Mouse (Mus musculus): Measurements from ENCODE around the gene Chn1. TPM values are rescaled to one million over a fixed set of nuclear protein-coding genes. Genes with fewer than 3 reads are reported as not detected.

Gene Chn1
- polyA plus RNA-seq, 1 experiment from 2014 or later: 23.9 TPM

DNA sequence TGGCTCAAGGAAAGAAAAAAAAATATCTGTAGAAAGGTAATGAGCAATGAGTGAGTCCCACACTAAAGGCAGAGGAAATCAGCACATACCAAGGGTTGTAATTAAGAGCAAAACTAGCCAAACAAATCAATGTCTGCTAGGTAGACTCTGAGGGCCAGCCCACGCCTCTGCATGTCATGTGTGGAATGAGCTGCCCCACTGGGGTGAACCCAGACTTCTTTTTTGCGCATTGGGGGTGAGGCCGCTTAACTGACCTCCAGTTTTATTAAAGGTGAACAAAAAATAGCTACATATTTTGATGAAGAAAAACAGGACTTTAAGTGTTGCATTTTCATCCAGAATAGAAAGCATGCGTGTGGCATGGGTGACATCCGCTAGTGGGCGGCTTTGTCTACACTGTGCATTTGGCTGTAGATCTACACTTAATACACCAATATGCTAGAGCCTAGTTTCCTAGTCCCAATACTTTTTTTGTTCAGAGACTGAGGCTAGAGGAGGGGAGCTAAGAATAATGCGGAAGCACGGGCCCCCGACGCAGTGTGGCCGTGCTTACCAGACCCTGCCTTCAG lies 114.5 kb downstream of the Chn1 start:
- Histone ChIP-seq H3K27ac (no peak overlapping the region), H3K9me3 (no peaks in the 10 kb centered on the region), H3K36me3 (no peaks in the 10 kb centered on the region), H3K4me2 (peak overlapping the region; percentile 31), H3K4me3 (no peak overlapping the region), H3K4me1 (peaks cover 30% of the 10 kb centered on the region), H3K27me3 (no peaks in the 10 kb centered on the region), H3K9ac (no peak overlapping the region)
- ATAC-seq (ENCODE audit: insufficient number of reproducible peaks, insufficient read depth, low FRiP score, low TSS enrichment, low read depth): no peak
- 89% methylated on average over 11 of the region's 11 CpGs for WGBS

DNA sequence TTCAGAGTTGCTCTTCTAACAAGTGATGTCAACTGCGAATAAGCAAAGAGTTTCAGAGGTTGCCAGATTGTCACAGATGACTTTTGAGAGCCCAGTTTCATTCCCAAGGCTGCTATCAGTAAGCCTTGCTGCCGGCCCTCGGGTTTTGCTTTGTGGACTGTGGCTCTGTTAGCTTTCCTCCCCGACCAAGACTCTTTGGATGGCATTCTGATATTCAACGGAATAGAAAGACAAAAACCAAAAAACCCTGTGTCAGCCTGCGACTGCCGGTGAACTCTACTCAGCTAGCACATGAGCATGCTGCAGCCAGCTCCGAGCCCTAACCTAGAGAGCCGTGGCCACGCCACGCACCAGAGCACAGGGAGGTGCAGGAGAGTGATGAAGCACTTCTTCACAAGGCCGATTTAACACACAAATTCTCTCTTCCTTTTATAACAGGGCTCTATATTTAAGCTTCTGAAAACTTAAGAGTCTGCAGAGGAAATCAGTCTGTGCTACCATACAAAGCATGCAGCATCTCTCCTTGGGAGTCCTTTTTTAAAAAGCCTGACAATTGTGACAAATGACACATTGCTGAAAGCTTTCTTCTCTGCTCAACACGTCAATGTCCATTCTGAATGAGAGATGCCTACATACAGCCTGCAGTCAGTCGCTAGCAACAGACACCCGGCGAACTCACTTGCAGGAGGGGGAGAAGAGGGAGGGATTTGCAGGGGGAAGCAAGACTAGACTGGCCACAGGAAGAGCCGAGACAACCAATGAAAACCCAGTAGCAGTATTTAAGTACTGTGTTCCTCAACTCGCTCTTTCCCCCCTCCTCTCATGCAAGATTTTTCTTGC lies 115.2 kb downstream of the Chn1 start:
- WGBS: 56% methylated on average over 18 of the region's 18 CpGs
- Histone ChIP-seq H3K27me3 (no peaks in the 10 kb centered on the region), H3K9ac (no peak overlapping the region), H3K4me2 (peak overlapping the region; percentile 31), H3K4me1 (peaks cover 30% of the 10 kb centered on the region), H3K4me3 (peak overlapping the region; percentile 17; the same call in 1 of the 2 replicates), H3K9me3 (no peaks in the 10 kb centered on the region), H3K27ac (no peak overlapping the region), H3K36me3 (no peaks in the 10 kb centered on the region)
- no peak for ATAC-seq (ENCODE audit: insufficient number of reproducible peaks, insufficient read depth, low FRiP score, low TSS enrichment, low read depth)

DNA sequence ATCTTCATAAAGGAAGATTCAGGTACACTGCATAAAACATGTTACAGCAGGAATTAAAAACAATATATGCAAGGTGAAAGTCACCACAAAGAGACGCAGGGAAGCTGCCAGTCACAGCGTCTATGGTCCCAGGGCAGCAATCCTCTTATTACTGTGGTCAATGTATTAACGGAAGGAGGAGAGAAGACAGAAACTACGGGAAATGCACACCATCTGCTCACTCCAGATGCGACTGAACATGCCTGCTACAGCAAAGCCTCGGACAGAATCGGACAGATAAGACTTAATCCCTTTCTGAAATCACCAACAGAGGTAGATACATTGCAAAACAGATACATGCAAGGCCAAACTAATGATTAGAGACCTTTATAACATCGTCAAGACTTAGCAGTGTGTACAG lies 116.1 kb downstream of the Chn1 start:
- H3K36me3 ChIP-seq: no peaks in the 10 kb centered on the region
- H3K4me3 ChIP-seq: no peak overlapping the region
- 55% methylated on average over 8 of the region's 8 CpGs for WGBS
- H3K4me2 ChIP-seq: no peak overlapping the region
- H3K27ac ChIP-seq: no peak overlapping the region
- no peaks in the 10 kb centered on the region for H3K27me3 ChIP-seq
- H3K9ac ChIP-seq: no peak overlapping the region
- H3K9me3 ChIP-seq: no peaks in the 10 kb centered on the region
- no peak for ATAC-seq (ENCODE audit: insufficient number of reproducible peaks, insufficient read depth, low FRiP score, low TSS enrichment, low read depth)
- H3K4me1 ChIP-seq: peaks cover 30% of the 10 kb centered on the region

DNA sequence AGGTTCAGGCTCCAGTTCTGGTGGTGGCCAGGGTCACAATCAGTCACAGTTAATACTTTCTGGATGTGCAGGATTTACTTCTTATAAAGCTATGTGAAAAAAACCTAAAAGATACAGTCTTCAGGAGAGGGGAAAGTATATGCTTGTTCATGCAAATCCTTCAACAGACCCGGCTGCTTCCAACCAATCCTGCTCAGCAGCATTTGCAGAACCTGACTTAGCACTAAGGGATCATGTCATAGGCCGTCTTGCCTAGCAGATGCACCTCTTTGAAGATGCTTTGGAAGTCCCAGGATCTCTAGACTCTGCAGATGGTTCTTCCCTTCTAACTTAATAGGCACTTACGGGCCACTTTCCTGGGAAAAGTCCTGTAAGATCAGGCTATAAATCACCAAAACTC lies 117.2 kb downstream of the Chn1 start:
- Histone ChIP-seq H3K4me3 (no peak overlapping the region), H3K9ac (no peak overlapping the region), H3K27me3 (no peaks in the 10 kb centered on the region), H3K9me3 (no peaks in the 10 kb centered on the region), H3K27ac (no peak overlapping the region), H3K4me2 (no peak overlapping the region), H3K4me1 (peaks cover 30% of the 10 kb centered on the region), H3K36me3 (no peaks in the 10 kb centered on the region)
- no peak for ATAC-seq (ENCODE audit: insufficient number of reproducible peaks, insufficient read depth, low FRiP score, low TSS enrichment, low read depth)
- 70% methylated on average over 3 of the region's 3 CpGs for WGBS

DNA sequence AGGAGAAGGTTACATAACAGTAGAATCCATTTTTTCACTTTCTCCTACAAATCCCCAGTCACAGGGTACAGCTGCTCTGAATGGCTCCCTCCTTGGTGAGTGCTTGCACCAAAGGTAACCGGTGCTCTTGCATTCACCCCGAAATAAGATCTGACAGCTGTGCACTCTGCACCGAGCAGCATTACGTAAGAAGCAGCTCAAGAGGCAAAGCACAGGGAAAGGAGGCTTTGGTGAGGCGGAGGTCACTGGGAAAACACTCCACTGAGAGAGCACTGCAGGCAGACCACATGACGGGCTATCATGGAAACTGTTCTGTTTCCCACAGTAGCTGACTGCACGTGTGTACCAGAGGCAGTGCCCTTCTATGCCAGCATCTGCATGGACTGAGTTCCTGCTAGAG lies 118.0 kb downstream of the Chn1 start:
- Histone ChIP-seq H3K4me2 (no peak overlapping the region), H3K4me3 (no peak overlapping the region), H3K27me3 (no peaks in the 10 kb centered on the region), H3K27ac (no peak overlapping the region), H3K9me3 (no peaks in the 10 kb centered on the region), H3K4me1 (peaks cover 30% of the 10 kb centered on the region), H3K36me3 (no peaks in the 10 kb centered on the region), H3K9ac (no peak overlapping the region)
- 43% methylated on average over 7 of the region's 7 CpGs for WGBS
- no peak for ATAC-seq (ENCODE audit: insufficient number of reproducible peaks, insufficient read depth, low FRiP score, low TSS enrichment, low read depth)

DNA sequence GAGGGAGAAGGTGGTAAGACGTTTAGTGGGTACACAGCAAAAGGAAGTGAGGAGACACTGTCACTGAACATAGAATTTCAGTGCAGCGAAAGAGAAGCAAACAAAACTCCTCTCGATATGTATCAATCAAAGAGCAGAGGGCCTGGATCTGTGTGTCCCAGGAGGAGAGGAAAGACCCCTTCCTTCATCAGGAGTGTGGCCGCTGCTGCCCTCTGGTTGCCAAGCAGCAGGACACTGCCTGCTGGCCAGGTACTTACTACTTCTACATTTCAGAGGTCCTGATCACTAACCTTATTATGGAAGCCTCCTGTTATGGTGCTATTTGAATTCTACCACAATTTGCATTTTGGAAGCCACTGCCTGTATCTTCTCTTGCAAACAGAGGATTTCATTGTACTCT lies 119.5 kb downstream of the Chn1 start:
- ATAC-seq (ENCODE audit: insufficient number of reproducible peaks, insufficient read depth, low FRiP score, low TSS enrichment, low read depth): no peak

DNA sequence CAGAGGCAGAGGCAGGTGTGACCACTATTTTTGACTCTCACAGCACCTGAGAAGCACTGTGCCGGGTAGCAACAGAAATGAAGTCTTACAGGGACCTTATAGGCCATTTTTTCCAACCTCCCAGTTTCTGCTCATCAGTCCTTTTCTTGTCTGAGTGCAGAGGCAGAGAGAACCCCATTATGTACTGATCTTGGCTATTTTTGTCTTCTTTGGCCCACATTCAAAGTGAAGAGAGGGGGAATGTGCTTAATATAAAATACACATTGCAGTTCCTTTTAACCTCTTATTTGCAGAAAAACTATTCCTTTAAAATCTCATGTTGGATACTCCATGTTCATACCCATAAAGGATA lies 120.3 kb downstream of the Chn1 start:
- H3K4me1 ChIP-seq: peaks cover 19% of the 10 kb centered on the region
- H3K9ac ChIP-seq: no peak overlapping the region
- no peak overlapping the region for H3K27ac ChIP-seq
- no peaks in the 10 kb centered on the region for H3K27me3 ChIP-seq
- H3K36me3 ChIP-seq: no peaks in the 10 kb centered on the region
- 72% methylated on average over 1 of the region's 1 CpGs for WGBS
- H3K4me3 ChIP-seq: no peak overlapping the region
- H3K9me3 ChIP-seq: no peaks in the 10 kb centered on the region
- no peak overlapping the region for H3K4me2 ChIP-seq
- ATAC-seq (ENCODE audit: insufficient number of reproducible peaks, insufficient read depth, low FRiP score, low TSS enrichment, low read depth): no peak

More for the DNA sequence above, 119.5 kb downstream of the Chn1 start:
- H3K27me3 ChIP-seq: no peaks in the 10 kb centered on the region
- peaks cover 27% of the 10 kb centered on the region for H3K4me1 ChIP-seq
- 73% methylated on average over 4 of the region's 4 CpGs for WGBS
- no peaks in the 10 kb centered on the region for H3K36me3 ChIP-seq
- no peaks in the 10 kb centered on the region for H3K9me3 ChIP-seq
- H3K9ac ChIP-seq: no peak overlapping the region
- no peak overlapping the region for H3K4me2 ChIP-seq
- H3K4me3 ChIP-seq: no peak overlapping the region
- H3K27ac ChIP-seq: no peak overlapping the region

DNA sequence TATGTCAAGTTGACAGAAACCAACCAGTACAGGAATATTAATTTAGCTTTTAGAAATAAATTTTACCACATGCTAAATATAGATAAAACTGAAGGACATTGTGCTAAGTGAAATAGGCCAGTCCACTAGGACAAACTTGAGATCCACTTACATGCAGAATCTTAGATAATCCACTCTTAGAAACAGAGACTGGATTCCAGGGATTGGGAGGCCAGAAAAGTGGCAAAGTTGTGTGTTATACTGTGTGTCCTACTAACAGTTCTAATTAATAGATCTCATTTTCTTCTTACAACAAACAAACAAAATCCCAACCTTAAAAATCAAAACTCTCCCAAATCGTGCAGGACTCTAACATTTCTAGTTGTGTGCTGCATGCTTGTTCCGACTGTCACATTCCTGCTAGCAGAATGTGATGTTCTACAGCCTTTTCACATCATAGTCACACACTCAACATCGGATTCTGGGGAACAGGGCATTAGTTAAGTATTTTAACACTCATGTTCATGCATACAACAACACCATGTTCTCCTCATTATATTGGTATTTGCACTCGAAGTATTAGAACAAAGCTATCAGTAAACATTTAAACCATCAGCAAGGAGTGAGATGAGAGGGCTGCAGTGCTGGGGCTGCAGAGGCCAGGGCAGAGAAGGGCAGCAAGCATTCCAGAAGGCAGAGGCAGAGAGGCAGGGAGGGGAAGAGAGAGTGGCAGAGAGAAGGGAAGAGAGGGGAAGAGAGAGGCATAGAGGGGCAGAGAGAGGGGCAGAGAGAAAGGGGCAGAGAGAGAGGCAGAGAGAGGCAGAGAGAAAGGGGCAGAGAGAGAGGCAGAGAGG lies 120.9 kb downstream of the Chn1 start:
- WGBS: 82% methylated on average over 4 of the region's 4 CpGs
- H3K4me3 ChIP-seq: no peak overlapping the region
- H3K36me3 ChIP-seq: no peaks in the 10 kb centered on the region
- H3K9me3 ChIP-seq: no peaks in the 10 kb centered on the region
- peaks cover 15% of the 10 kb centered on the region for H3K4me1 ChIP-seq
- no peaks in the 10 kb centered on the region for H3K27me3 ChIP-seq
- H3K9ac ChIP-seq: no peak overlapping the region
- ATAC-seq (ENCODE audit: insufficient number of reproducible peaks, insufficient read depth, low FRiP score, low TSS enrichment, low read depth): no peak
- H3K4me2 ChIP-seq: no peak overlapping the region
- no peak overlapping the region for H3K27ac ChIP-seq

DNA sequence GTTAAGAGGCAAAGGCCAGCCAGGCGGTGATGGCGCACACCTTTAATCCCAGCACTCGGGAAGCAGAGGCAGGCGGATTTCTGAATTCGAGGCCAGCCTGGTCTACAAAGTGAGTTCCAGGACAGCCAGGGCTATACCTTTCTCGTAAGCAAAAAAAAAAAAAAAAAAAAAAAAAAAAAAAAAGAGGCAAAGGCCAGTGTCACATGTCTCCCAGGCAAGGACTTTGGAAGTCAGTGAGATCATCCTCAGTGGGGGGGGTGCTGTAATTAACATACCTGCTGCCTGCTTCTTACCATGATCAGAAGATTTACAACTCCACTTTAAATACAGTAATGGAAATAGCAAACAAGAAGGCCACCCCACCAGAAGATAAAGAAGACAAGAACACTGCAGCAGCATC lies 137.5 kb downstream of the Chn1 start:
- Histone ChIP-seq H3K27me3 (no peaks in the 10 kb centered on the region), H3K4me2 (no peak overlapping the region), H3K36me3 (no peaks in the 10 kb centered on the region), H3K4me3 (no peak overlapping the region), H3K4me1 (no peaks in the 10 kb centered on the region), H3K9ac (no peak overlapping the region), H3K9me3 (no peaks in the 10 kb centered on the region), H3K27ac (no peak overlapping the region)
- 95% methylated on average over 6 of the region's 6 CpGs for WGBS
- ATAC-seq (ENCODE audit: insufficient number of reproducible peaks, insufficient read depth, low FRiP score, low TSS enrichment, low read depth): no peak

DNA sequence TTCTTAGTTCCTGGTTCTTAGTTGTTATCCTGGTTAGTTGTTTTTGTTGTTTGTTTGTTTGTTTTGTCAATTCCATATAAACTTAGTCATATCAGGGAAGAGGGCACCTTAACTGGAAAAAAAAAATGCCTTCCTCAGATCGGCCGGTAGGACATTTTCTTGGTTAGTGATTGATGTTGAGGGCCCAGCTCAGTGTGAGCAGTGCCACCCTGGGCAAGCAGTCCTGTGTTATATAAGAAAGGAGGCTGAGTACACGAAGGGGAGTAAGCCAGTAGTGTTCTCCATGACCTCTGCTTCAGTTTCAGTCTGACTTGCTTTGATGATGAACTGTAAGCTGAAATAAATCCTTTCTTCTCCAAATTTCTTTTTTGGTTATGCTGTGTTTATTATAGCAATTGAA lies 138.8 kb downstream of the Chn1 start:
- no peak overlapping the region for H3K4me2 ChIP-seq
- H3K4me3 ChIP-seq: no peak overlapping the region
- no peak overlapping the region for H3K9ac ChIP-seq
- peaks cover 8% of the 10 kb centered on the region; the same call in 1 of the 2 replicates for H3K36me3 ChIP-seq
- WGBS: 82% methylated on average over 3 of the region's 3 CpGs
- no peaks in the 10 kb centered on the region for H3K4me1 ChIP-seq
- H3K27me3 ChIP-seq: no peaks in the 10 kb centered on the region
- H3K9me3 ChIP-seq: no peaks in the 10 kb centered on the region
- H3K27ac ChIP-seq: no peak overlapping the region
- ATAC-seq (ENCODE audit: insufficient number of reproducible peaks, insufficient read depth, low FRiP score, low TSS enrichment, low read depth): no peak

DNA sequence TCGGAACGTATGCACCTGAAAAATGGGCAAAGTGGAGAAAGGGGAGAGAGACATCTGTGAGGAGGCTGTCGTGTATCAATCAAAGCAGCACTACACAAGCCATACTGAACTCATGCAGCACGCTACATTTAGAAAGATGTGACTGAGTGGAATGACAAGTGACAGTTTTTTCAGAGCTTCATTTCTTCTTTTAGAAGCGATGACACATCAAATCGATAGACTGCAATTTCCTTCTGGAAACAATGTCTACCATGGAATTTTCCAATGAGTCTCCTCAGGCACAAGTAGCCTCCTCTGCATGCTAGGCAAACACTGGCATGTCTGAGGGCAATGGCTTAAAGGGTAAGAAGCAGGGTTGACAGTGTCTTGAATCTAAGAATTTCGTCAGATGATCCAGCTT lies 143.3 kb downstream of the Chn1 start:
- H3K4me1 ChIP-seq: no peaks in the 10 kb centered on the region
- no peak overlapping the region for H3K9ac ChIP-seq
- H3K4me2 ChIP-seq: no peak overlapping the region
- no peak for ATAC-seq (ENCODE audit: insufficient number of reproducible peaks, insufficient read depth, low FRiP score, low TSS enrichment, low read depth)
- H3K27me3 ChIP-seq: no peaks in the 10 kb centered on the region
- H3K27ac ChIP-seq: no peak overlapping the region
- H3K4me3 ChIP-seq: no peak overlapping the region
- 0 out of 2 replicates have a peak, but pooled peaks cover 2% of the 10 kb centered on the region for H3K9me3 ChIP-seq
- 92% methylated on average over 7 of the region's 7 CpGs for WGBS
- H3K36me3 ChIP-seq: peaks cover 15% of the 10 kb centered on the region

Measured in embryonic facial prominence, embryonic 13.5 days (tissue).